Mouse (Mus musculus) midbrain, postnatal 0 days (tissue): Measurements from ENCODE around the gene Fam166a. TPM values are rescaled to one million over a fixed set of nuclear protein-coding genes. Genes with fewer than 3 reads are reported as not detected.

Source experiments
- ATAC-seq: fragments of 200-750 bp; cut with Nextera tagmentation; 2 replicates; pipeline ENCODE4 v1.8.0; 2017; ENCODE audit warnings: moderate number of reproducible peaks, mild to moderate bottlenecking, moderate TSS enrichment, moderate library complexity; ENCODE audit not compliant: low FRiP score
- DNase-seq: peaks from one replicate; pipeline ENCODE4 v3.0.0-alpha.2; 2015; ENCODE audit warnings: low spot score
- H3K27ac ChIP-seq: fragments of 300-500 bp; sonication (generic); 2 replicates; pipeline ENCODE4 v1.5.1; 2014; ENCODE audit warnings: low read depth, mild to moderate bottlenecking, low read length, mixed read lengths
- H3K27me3 ChIP-seq: fragments of 300-500 bp; sonication (generic); 2 replicates; pipeline ENCODE4 v1.6.1; 2014; ENCODE audit warnings: low read length, control low read depth, mixed read lengths; ENCODE audit not compliant: insufficient read depth
- H3K36me3 ChIP-seq: fragments of 300-500 bp; sonication (generic); 2 replicates; pipeline ENCODE4 v1.6.1; 2014; ENCODE audit warnings: low read length, control low read depth, mixed read lengths; ENCODE audit not compliant: insufficient read depth
- H3K4me1 ChIP-seq: fragments of 300-500 bp; sonication (generic); 2 replicates; pipeline ENCODE4 v1.6.1; 2014; ENCODE audit warnings: mild to moderate bottlenecking, control low read depth, antibody characterized with exemption, low read length, mixed read lengths; ENCODE audit not compliant: insufficient read depth
- H3K4me2 ChIP-seq: fragments of 300-500 bp; sonication (generic); 2 replicates; pipeline ENCODE4 v1.6.1; 2014; ENCODE audit warnings: low read depth, mild to moderate bottlenecking, low read length, mixed read lengths; ENCODE audit not compliant: poor library complexity, severe bottlenecking
- H3K4me3 ChIP-seq: fragments of 300-500 bp; sonication (generic); 2 replicates; pipeline ENCODE4 v1.5.1; 2014; ENCODE audit warnings: low read depth, mild to moderate bottlenecking, low read length, moderate library complexity
- H3K9ac ChIP-seq: fragments of 300-500 bp; sonication (generic); replicated peaks from 2 replicates; pipeline ENCODE4 v1.6.1; 2014; ENCODE audit warnings: mild to moderate bottlenecking, low read length, moderate library complexity, mixed read lengths; ENCODE audit not compliant: poor library complexity, severe bottlenecking
- H3K9me3 ChIP-seq: fragments of 300-500 bp; sonication (generic); 2 replicates; pipeline ENCODE4 v1.6.1; 2016; ENCODE audit warnings: low read length, control low read depth
- CTCF ChIP-seq: IDR thresholded peaks from 2 replicates; pipeline ENCODE4 v1.5.1; 2016; ENCODE audit warnings: antibody characterized with exemption, mild to moderate bottlenecking
- WGBS: fragments of 180-500 bp; shearing (Covaris S2); extraction: QIAGEN DNeasy Blood & Tissue Kit; methylation state at CpG from one replicate; pipeline ENCODE4 v1.1.7; 2014; 5-methylcytosine and 5-hydroxymethylcytosine counted together
- polyA plus RNA-seq: library from polyadenylated mRNA; unstranded; fragments of >200 nt; fragmentation: Nextera tagmentation; extraction: Ambion mirVana; gene quantifications from 2 replicates; pipeline ENCODE4 v1.2.1, GENCODE M21; 2015
- total RNA-seq: library from RNA; depleted of rRNA; stranded (reverse); fragments of >200 nt; gene quantifications from 2 replicates; pipeline ENCODE4 v1.2.3, GENCODE M21; 2014

Fam166a gene
- total and polyA plus RNA-seq, 2 experiments from 2014 or later, result not detected

DNA sequence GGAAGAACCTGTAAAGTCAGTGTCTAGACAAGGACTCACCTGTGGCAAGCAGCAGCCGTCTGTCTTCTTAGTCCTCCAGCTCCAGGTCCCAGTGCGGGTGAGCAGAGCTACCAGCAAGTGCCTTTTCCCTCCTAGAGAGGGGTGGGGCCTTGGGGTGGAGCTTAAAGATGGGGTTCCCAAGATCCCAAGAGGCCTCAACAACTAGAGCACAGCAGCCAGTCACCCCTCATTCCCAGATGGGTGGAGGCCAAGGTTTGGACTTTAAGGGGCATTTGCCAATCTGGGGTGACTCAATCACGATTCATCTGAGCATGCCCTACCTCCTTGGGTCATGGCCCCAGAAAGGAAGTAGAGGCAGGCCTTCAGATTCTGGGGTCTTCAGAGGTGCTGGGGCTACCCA, 21.2 kb downstream of the Fam166a start:
- 89% methylated on average over 3 of the region's 3 CpGs for WGBS
- Histone ChIP-seq H3K4me2 (no peak overlapping the region), H3K36me3 (peaks cover 2% of the 10 kb centered on the region), H3K9ac (no peak overlapping the region), H3K9me3 (no peaks in the 10 kb centered on the region), H3K4me1 (peaks cover 9% of the 10 kb centered on the region; the same call in 1 of the 2 replicates), H3K27ac (no peak overlapping the region), H3K4me3 (no peak overlapping the region), H3K27me3 (no peaks in the 10 kb centered on the region; the same call in 1 of the 2 replicates)
- no peak for TF ChIP-seq CTCF
- DNase-seq (no peak), ATAC-seq (no peak)

DNA sequence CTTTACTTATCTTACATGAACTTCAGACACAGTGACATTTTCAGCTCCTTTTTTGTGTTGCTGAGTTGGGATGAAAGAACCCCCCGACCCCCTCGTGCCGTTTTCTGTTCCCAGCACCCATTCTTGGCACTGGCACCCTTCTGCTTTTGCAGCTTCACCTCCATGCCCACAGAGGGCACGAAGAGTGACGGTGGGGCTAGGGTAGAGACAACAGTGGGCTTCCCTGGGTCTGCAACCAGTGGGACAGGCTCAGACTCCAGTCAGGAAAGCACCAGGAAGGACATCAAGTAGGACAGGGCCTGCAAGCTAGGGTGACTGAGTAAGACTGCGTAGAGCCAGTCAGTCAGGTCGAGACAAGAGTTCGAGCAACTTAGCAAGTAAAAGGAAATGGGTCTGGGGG, 21.8 kb downstream of the Fam166a start:
- no peaks in the 10 kb centered on the region; the same call in 1 of the 2 replicates for H3K27me3 ChIP-seq
- H3K36me3 ChIP-seq, result peaks cover 7% of the 10 kb centered on the region
- no peak overlapping the region for H3K9ac ChIP-seq
- 53% methylated on average over 8 of the region's 8 CpGs for WGBS
- TF ChIP-seq CTCF, result no peak
- ATAC-seq (no peak), DNase-seq (no peak)
- peaks cover 9% of the 10 kb centered on the region; the same call in 1 of the 2 replicates for H3K4me1 ChIP-seq
- H3K9me3 ChIP-seq, result no peaks in the 10 kb centered on the region
- peak overlapping the region; percentile 75; the same call in 1 of the 2 replicates for H3K4me3 ChIP-seq
- peak overlapping the region; percentile 94 for H3K4me2 ChIP-seq
- H3K27ac ChIP-seq, result peak overlapping the region; percentile 59; the same call in 1 of the 2 replicates

DNA sequence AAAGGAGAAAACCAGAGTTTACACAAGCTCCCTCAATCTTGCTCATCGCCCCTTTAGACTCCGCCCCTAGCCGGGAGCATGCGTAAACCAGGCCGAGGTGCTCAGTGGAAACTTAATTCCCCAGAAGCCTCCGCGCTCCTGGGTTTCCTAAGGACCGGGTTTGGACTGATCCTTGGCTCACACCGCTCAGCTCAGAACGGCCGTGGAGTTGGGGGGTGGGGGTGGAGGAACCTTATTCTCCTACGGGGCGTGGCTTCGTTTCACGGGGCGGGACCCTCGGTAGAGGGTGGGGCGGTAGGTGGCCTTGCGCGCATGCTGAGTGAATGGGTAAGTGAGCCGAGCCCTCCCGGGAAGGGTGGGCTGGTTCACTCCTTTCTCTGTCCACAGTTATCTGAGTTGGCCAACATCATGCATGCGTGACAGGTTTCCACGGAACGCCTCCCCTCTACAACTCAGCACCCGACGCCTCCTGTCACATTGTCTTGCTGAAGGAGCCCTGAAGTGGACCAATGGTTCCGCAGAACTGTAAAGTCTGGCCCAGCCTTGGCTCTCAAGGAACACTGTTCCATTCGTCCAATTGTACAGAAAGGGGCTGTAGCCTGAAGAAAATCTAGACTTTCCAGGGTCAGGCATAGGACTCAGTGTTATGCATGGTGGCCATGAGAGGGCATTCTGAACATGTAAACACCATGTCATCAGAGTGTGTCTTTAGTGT, 22.3 kb downstream of the Fam166a start:
- H3K4me2 ChIP-seq, result peak overlapping the region; percentile 94
- peaks cover 12% of the 10 kb centered on the region for H3K36me3 ChIP-seq
- DNase-seq (peak; percentile 84), ATAC-seq (peak; percentile 79)
- H3K9me3 ChIP-seq, result no peaks in the 10 kb centered on the region
- no peak for TF ChIP-seq CTCF
- H3K9ac ChIP-seq, result peak overlapping the region; percentile 87
- peak overlapping the region; percentile 75 for H3K4me3 ChIP-seq
- under 1% methylated on average over 29 of the region's 29 CpGs for WGBS
- H3K4me1 ChIP-seq, result peaks cover 9% of the 10 kb centered on the region; the same call in 1 of the 2 replicates
- peak overlapping the region; percentile 80 for H3K27ac ChIP-seq
- no peaks in the 10 kb centered on the region; the same call in 1 of the 2 replicates for H3K27me3 ChIP-seq

DNA sequence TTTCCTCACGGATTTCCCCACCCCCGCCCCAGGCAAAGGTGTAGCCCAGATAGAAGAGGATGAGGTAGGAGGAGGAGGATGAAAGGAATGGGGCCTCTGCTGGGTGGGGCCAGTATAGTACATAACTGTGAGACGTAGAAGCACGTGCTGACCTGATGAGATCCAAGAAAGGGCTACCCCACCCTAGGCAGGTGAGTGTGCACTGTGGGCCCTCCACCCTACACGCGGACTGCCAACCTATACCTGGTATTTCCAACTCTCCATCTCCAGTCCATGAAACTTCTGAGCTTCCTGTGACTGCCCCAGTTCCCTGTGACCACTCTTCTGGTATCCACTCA, 22.9 kb downstream of the Fam166a start:
- peak overlapping the region; percentile 87 for H3K9ac ChIP-seq
- H3K9me3 ChIP-seq, result no peaks in the 10 kb centered on the region
- TF ChIP-seq CTCF, result no peak
- ATAC-seq (peak; percentile 47; the same call in 1 of the 2 replicates), DNase-seq (no peak)
- peak overlapping the region; percentile 80 for H3K27ac ChIP-seq
- no peaks in the 10 kb centered on the region for H3K27me3 ChIP-seq
- peaks cover 9% of the 10 kb centered on the region; the same call in 1 of the 2 replicates for H3K4me1 ChIP-seq
- peak overlapping the region; percentile 75 for H3K4me3 ChIP-seq
- peaks cover 17% of the 10 kb centered on the region for H3K36me3 ChIP-seq
- H3K4me2 ChIP-seq, result peak overlapping the region; percentile 94
- 14% methylated on average over 6 of the region's 6 CpGs for WGBS

DNA sequence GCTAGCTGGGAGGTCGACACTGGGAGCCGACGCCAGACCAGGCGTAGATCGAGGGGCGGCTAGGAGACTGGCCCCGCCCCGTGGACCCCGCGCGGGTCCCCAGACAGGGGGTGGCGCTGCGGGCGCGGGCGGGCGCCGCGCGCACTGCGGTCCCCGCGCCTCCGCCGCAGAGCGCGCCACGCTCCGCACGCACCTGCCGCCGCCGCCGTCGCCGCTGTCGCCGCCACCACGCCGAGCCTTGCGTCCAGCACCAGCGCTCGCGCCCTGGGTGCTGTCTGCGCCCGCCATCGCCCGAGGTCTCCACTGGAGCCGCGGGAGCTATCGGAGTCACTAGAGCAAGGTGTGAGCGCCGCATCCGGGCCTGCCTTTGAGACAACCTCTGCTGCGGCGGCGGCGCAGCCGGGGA, 23.6 kb downstream of the Fam166a start, which contains the start of the genes Rnf208 and Cysrt1:
TSS of gene Rnf208 (plus strand) at position 155 of the 406 bp plus-strand sequence.
TSS of gene Cysrt1 (minus strand) at position 352 of the 406 bp plus-strand sequence.
- H3K9me3 ChIP-seq, result no peaks in the 10 kb centered on the region
- TF ChIP-seq CTCF, result no peak
- DNase-seq, result peak; percentile 57
- peak within 1 kb of the TSS; percentile 80 for H3K27ac ChIP-seq
- peak within 1 kb of the TSS; percentile 94 for H3K4me2 ChIP-seq
- H3K4me3 ChIP-seq, result peak within 1 kb of the TSS; percentile 75
- H3K36me3 ChIP-seq, result peaks cover 17% of the 10 kb centered on the region
- ATAC-seq, result peak; percentile 60
- H3K27me3 ChIP-seq, result no peaks in the 10 kb centered on the region
- H3K9ac ChIP-seq, result peak within 1 kb of the TSS; percentile 87
- 2% methylated on average over 42 of the region's 59 CpGs for WGBS
- peaks cover 9% of the 10 kb centered on the region; the same call in 1 of the 2 replicates for H3K4me1 ChIP-seq

DNA sequence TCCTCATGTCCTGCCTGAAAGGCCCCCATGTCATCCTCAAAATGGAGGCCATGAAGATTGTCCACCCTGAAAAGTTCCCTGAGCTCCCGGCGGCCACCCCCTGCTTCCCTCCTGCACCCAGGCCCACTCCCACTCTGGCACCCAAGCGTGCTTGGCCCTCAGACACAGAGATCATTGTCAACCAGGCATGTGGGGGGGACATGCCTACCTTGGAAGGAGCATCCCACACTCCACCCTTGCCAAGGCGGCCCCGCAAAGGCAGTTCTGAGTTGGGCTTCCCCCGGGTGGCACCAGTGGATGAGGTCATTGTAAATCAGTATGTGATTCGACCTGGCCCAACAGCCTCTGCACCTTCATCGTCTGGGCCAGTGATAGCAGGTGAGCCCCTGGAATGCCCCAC, 24.8 kb downstream of the Fam166a start:
- TF ChIP-seq CTCF, result no peak
- Histone ChIP-seq H3K9ac (peak overlapping the region; percentile 87), H3K36me3 (peaks cover 24% of the 10 kb centered on the region), H3K4me2 (peak overlapping the region; percentile 94), H3K4me3 (peak overlapping the region; percentile 75), H3K4me1 (peaks cover 9% of the 10 kb centered on the region; the same call in 1 of the 2 replicates), H3K27ac (no peak overlapping the region), H3K27me3 (no peaks in the 10 kb centered on the region), H3K9me3 (no peaks in the 10 kb centered on the region)
- no peak for DNase-seq
- no peak for ATAC-seq
- 85% methylated on average over 8 of the region's 8 CpGs for WGBS
